Mouse (Mus musculus): ENCODE measurements at regions not wholly inside any gene's neighbourhood (a gene's known extent, or its start where the extent isn't known, plus 50 kb on each side); places are given as distances from the start of the nearest gene placed in this dataset.

- no peak overlapping the region for H3K9ac ChIP-seq (replicated peaks; ENCODE audit: low read depth)
- H3K4me1 ChIP-seq (ENCODE audit: insufficient read depth, low read depth, low read length): no peaks in the 10 kb centered on the region
- H3K9me3 ChIP-seq (ENCODE audit: low read length): no peaks in the 10 kb centered on the region
- ATAC-seq (no peak), DNase-seq (ENCODE audit: low spot score) (no peak)
- TF ChIP-seq EP300 (IDR thresholded peaks at IDR 0.05): no peak
- no peak for TF ChIP-seq CTCF (IDR thresholded peaks at IDR 0.05)
- no peak overlapping the region for H3K4me2 ChIP-seq (replicated peaks; ENCODE audit: low read depth, low read length)
- no peaks in the 10 kb centered on the region for H3K27me3 ChIP-seq (replicated peaks; ENCODE audit: insufficient read depth, low read length)
- no peak overlapping the region for H3K27ac ChIP-seq (ENCODE audit: low read length)
- no peak overlapping the region for H3K4me3 ChIP-seq (ENCODE audit: low read depth, low read length)
- no peaks in the 10 kb centered on the region for H3K36me3 ChIP-seq (ENCODE audit: insufficient read depth, low read length)
- 74% methylated on average over 3 of the region's 3 CpGs for WGBS
These were observed 70.7 kb downstream of the Dact1 start for GRCm38 (mm10) chr12:71380424-71380761.

DNA sequence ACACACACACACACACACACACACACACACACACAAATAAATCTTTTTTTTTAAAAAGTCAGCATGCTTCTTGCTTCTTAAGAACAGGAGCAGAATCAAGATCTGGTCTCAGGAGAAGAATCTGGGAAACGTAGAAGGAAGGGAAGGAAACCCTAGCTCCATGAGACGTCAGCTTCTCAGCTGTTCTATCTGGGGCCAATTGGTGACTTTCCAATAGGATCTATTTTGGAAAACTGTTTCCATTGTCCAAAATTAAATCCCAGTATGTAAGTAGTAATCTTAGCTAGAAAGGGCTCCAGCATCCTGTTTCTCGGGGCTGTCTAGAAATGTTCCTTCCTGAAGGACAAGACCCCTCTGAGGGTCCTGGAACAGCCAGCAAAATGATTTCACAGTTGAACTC lies 76.6 kb downstream of the Dact1 start:
- no peak overlapping the region for H3K9ac ChIP-seq (replicated peaks; ENCODE audit: low read depth)
- no peak overlapping the region for H3K27ac ChIP-seq (ENCODE audit: low read length)
- H3K4me3 ChIP-seq (ENCODE audit: low read depth, low read length): no peak overlapping the region
- H3K9me3 ChIP-seq (ENCODE audit: low read length): no peaks in the 10 kb centered on the region
- H3K36me3 ChIP-seq (ENCODE audit: insufficient read depth, low read length): no peaks in the 10 kb centered on the region
- no peak for ATAC-seq
- H3K4me1 ChIP-seq (ENCODE audit: insufficient read depth, low read depth, low read length): no peaks in the 10 kb centered on the region
- H3K4me2 ChIP-seq (replicated peaks; ENCODE audit: low read depth, low read length): no peak overlapping the region
- TF ChIP-seq EP300 (IDR thresholded peaks at IDR 0.05): no peak
- TF ChIP-seq CTCF (IDR thresholded peaks at IDR 0.05): no peak
- no peaks in the 10 kb centered on the region for H3K27me3 ChIP-seq (replicated peaks; ENCODE audit: insufficient read depth, low read length)
- DNase-seq (ENCODE audit: low spot score): no peak
- 73% methylated on average over 3 of the region's 3 CpGs for WGBS

- Histone ChIP-seq H3K4me3 (ENCODE audit: low read depth, low read length) (no peak overlapping the region), H3K4me2 (replicated peaks; ENCODE audit: low read depth, low read length) (no peak overlapping the region), H3K27ac (ENCODE audit: low read length) (no peak overlapping the region), H3K9me3 (ENCODE audit: low read length) (no peaks in the 10 kb centered on the region), H3K4me1 (ENCODE audit: insufficient read depth, low read depth, low read length) (no peaks in the 10 kb centered on the region), H3K36me3 (ENCODE audit: insufficient read depth, low read length) (no peaks in the 10 kb centered on the region), H3K27me3 (replicated peaks; ENCODE audit: insufficient read depth, low read length) (no peaks in the 10 kb centered on the region), H3K9ac (replicated peaks; ENCODE audit: low read depth) (no peak overlapping the region)
- TF ChIP-seq CTCF (IDR thresholded peaks at IDR 0.05): no peak
- 55% methylated on average over 6 of the region's 6 CpGs for WGBS
- DNase-seq (ENCODE audit: low spot score): no peak
- ATAC-seq: no peak
These were observed 81.8 kb downstream of the Dact1 start for GRCm38 (mm10) chr12:71391481-71391880.

DNA sequence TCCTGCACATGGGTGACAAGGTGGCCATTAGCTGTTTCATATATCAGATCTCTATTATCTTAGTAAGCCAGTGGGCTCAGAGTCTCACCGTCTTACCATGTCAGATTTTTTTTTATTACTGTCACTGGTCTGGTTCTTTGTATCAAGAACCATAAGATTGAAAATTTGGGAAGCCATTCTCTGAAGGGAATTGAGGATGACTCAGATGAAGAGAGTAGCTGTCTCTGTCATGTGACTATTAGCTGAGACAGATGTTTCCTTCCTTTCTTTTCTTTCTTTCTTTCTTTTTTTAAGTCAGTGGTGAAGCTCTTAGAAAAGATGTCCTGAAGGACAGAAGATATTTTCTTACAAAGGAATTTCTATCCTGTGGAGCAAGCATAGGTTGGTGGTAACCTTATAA lies 84.1 kb downstream of the Dact1 start:
- TF ChIP-seq EP300 (IDR thresholded peaks at IDR 0.05) (no peak), CTCF (IDR thresholded peaks at IDR 0.05) (no peak)
- H3K36me3 ChIP-seq (ENCODE audit: insufficient read depth, low read length): no peaks in the 10 kb centered on the region

GRCm38 (mm10) chr12:71397456-71397855 lies 87.8 kb downstream of the Dact1 start:
- DNase-seq (ENCODE audit: low spot score): no peak
- no peak for TF ChIP-seq EP300 (IDR thresholded peaks at IDR 0.05)
- ATAC-seq: no peak
- no peak overlapping the region for H3K4me2 ChIP-seq (replicated peaks; ENCODE audit: low read depth, low read length)
- WGBS: 90% methylated on average over 7 of the region's 7 CpGs
- H3K9me3 ChIP-seq (ENCODE audit: low read length): no peaks in the 10 kb centered on the region
- no peaks in the 10 kb centered on the region for H3K36me3 ChIP-seq (ENCODE audit: insufficient read depth, low read length)
- no peak overlapping the region for H3K9ac ChIP-seq (replicated peaks; ENCODE audit: low read depth)
- H3K27me3 ChIP-seq (replicated peaks; ENCODE audit: insufficient read depth, low read length): no peaks in the 10 kb centered on the region
- no peak overlapping the region for H3K4me3 ChIP-seq (ENCODE audit: low read depth, low read length)
- no peak overlapping the region for H3K27ac ChIP-seq (ENCODE audit: low read length)
- no peaks in the 10 kb centered on the region for H3K4me1 ChIP-seq (ENCODE audit: insufficient read depth, low read depth, low read length)

More for the DNA sequence above, 84.1 kb downstream of the Dact1 start:
- no peaks in the 10 kb centered on the region for H3K4me1 ChIP-seq (ENCODE audit: insufficient read depth, low read depth, low read length)
- ATAC-seq (no peak), DNase-seq (ENCODE audit: low spot score) (no peak)
- 79% methylated on average over 1 of the region's 1 CpGs for WGBS
- no peaks in the 10 kb centered on the region for H3K27me3 ChIP-seq (replicated peaks; ENCODE audit: insufficient read depth, low read length)
- no peak overlapping the region for H3K4me2 ChIP-seq (replicated peaks; ENCODE audit: low read depth, low read length)
- H3K9me3 ChIP-seq (ENCODE audit: low read length): no peaks in the 10 kb centered on the region
- H3K9ac ChIP-seq (replicated peaks; ENCODE audit: low read depth): no peak overlapping the region
- H3K4me3 ChIP-seq (ENCODE audit: low read depth, low read length): no peak overlapping the region
- no peak overlapping the region for H3K27ac ChIP-seq (ENCODE audit: low read length)

DNA sequence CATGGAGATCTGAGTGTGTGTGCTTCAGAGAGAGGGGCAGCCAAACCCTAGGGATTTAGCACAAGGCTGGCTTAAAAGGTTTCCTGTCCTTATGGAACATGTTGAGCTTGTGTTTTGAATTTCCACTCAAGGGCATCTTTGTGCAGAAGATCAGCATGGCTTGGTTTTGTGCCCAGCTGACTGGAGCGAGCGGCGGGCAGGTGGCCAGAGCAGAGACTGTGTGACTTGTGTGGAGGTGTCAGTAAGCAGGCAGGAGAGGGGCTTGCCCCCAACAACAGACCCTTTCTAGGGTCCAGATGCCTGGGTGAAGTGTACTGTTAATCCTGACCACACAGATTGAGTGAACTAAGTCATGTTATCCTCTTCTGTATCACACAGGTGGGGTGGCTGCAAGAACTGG lies 89.0 kb downstream of the Dact1 start:
- Histone ChIP-seq H3K4me2 (replicated peaks; ENCODE audit: low read depth, low read length) (no peak overlapping the region), H3K36me3 (ENCODE audit: insufficient read depth, low read length) (no peaks in the 10 kb centered on the region), H3K4me3 (ENCODE audit: low read depth, low read length) (no peak overlapping the region), H3K9me3 (ENCODE audit: low read length) (no peaks in the 10 kb centered on the region), H3K4me1 (ENCODE audit: insufficient read depth, low read depth, low read length) (no peaks in the 10 kb centered on the region), H3K27me3 (replicated peaks; ENCODE audit: insufficient read depth, low read length) (no peaks in the 10 kb centered on the region), H3K9ac (replicated peaks; ENCODE audit: low read depth) (no peak overlapping the region), H3K27ac (ENCODE audit: low read length) (no peak overlapping the region)
- ATAC-seq (no peak), DNase-seq (ENCODE audit: low spot score) (no peak)
- 83% methylated on average over 3 of the region's 3 CpGs for WGBS
- TF ChIP-seq EP300 (IDR thresholded peaks at IDR 0.05) (no peak), CTCF (IDR thresholded peaks at IDR 0.05) (no peak)

- 77% methylated on average over 6 of the region's 6 CpGs for WGBS
- Histone ChIP-seq H3K36me3 (ENCODE audit: insufficient read depth, low read length) (no peaks in the 10 kb centered on the region), H3K27me3 (replicated peaks; ENCODE audit: insufficient read depth, low read length) (no peaks in the 10 kb centered on the region), H3K4me2 (replicated peaks; ENCODE audit: low read depth, low read length) (no peak overlapping the region), H3K27ac (ENCODE audit: low read length) (no peak overlapping the region), H3K9ac (replicated peaks; ENCODE audit: low read depth) (no peak overlapping the region), H3K9me3 (ENCODE audit: low read length) (no peaks in the 10 kb centered on the region), H3K4me1 (ENCODE audit: insufficient read depth, low read depth, low read length) (no peaks in the 10 kb centered on the region), H3K4me3 (ENCODE audit: low read depth, low read length) (no peak overlapping the region)
- DNase-seq (ENCODE audit: low spot score): no peak
- no peak for ATAC-seq
- no peak for TF ChIP-seq CTCF (IDR thresholded peaks at IDR 0.05)
- TF ChIP-seq EP300 (IDR thresholded peaks at IDR 0.05): no peak
These were observed 90.5 kb downstream of the Dact1 start for GRCm38 (mm10) chr12:71400201-71400600.

Data from lung, postnatal 0 days (tissue).